Mouse (Mus musculus) heart, postnatal 4 days (tissue): ENCODE measurements around the gene Exoc2. TPM values are rescaled to one million over a fixed set of nuclear protein-coding genes. Genes with fewer than 3 reads are reported as not detected.

Experiments used
- DNase-seq: peaks from one replicate; pipeline ENCODE4 v3.0.0; 2021
- total RNA-seq, 2 experiments: library from RNA; stranded (reverse); gene quantifications; 2 replicates each; pipeline ENCODE4 v1.2.3; 2021

Gene Exoc2
- total RNA-seq, 2 experiments from 2014 or later: 22.9 to 23.0 TPM

DNA sequence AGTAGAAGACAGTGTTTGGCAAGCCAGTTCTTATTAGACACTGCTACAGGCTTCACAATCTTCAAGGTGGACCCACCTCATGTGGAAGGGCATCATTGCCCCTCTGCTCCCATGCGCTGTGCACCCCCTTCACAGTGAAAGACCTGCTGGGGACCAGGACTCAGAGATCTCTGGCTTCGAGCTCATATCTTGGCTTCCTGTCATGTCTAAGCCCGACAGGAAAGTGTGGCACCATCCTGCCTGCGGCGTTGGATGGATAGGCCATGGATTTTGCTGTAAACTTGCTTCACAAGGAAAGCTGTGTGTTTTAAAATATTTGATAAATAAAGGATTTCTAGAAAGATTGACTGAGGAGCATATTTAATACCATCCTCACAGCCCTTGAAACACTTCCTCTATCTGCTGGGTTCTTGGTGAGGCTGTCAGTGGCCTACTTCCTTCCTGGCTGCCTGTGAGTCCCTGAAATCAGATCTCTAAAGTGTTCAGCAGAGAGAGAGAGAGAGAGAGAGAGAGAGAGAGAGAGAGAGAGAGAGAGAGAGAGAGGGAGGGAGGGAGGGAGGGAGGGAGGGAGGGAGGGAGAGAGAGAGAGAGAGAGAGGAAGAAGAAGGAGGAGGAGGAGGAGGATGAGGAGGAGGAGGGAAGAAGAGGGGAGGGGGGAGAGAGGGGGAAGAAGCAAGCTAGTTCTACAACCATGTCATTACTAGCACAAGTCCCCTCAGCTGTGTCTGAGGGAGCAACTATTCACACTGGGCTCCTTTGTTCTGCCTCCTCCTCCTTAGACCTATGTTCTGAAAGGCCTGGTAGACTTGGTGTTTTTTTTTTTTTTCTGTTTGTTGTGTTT is 207.0 kb downstream of the Exoc2 start:
- no peak for DNase-seq

DNA sequence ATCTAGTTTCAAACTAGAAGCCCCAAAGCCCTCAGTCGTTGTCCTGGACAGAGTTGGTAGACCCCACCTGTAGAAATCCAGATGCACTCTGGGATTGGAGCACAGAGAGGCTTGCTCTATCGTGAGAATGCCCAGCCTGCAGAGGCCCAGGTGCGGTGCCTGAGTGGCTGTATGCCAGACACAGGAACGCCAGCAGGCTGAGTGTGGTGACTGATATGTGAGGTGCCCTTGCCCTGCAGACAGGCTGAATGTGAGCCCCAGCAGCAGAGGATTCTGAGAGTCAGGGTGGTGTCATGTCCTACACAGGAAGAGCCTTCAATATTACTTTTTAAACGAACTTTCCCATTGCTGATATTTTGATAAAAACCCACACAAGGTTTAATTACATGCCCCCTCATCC is 208.0 kb downstream of the Exoc2 start:
- DNase-seq: no peak

DNA sequence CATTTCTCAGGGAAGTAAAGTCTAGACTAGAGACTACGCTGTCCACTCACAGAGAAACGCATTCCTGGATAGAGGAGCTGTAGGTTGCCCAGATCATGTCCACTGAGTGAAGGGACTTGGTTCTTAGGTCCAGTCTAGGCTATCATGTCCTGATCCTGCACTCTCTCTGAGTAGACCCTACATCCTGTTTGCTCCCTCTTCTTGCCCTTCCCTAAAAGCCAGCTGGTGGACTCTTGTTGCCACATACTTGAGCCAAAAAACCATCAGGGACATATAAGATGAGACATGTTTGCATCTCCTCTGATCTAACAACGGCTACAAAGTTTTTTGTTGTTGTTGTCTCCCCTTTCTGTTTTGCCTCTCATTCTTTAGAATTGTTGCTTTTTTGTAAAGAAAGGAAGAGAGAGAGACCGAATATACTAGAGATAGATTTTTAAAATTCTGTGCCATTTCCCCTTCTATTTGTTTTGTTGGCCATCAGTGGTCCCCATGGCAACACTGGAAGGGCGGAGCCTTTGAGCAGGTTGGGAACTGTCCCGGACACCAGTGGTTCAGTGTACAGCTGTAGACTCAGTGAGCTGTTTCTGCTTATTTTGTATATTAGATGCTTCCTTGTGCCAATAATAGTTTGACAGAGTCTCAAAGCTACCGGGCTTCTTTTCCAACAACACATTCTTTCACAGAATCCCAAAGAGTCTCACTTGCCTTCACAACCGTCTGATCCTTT is 209.7 kb downstream of the Exoc2 start:
- peak; percentile 25 for DNase-seq

Other genes starting within 250 kb of the Exoc2 start
- gene Irf4, start 224.9 kb downstream of the Exoc2 start, total RNA-seq: under 1 TPM; 0.16 to 0.26 TPM
- gene Hus1b, start 26.3 kb downstream of the Exoc2 start, total RNA-seq: under 1 TPM; 0.23 to 0.45 TPM
- gene Gm5447, start 111 bp upstream of the Exoc2 start, total RNA-seq: not detected